Mouse (Mus musculus): ENCODE measurements around the gene Gm10521. TPM values are rescaled to one million over a fixed set of nuclear protein-coding genes. Genes with fewer than 3 reads are reported as not detected.

Gm10521 gene
- total RNA-seq, 1 experiment = not detected

GRCm38 (mm10) chr1:171886989-171887388 is 8.5 kb upstream of the Gm10521 start:
- Histone ChIP-seq H3K9ac (ENCODE audit: insufficient read depth, low read depth, low read length, poor library complexity, severe bottlenecking) (no peak overlapping the region), H3K36me3 (ENCODE audit: control insufficient read depth, insufficient read depth, low read length, poor library complexity, severe bottlenecking) (no peaks in the 10 kb centered on the region), H3K4me3 (ENCODE audit: insufficient read depth in 1 of 2, low read depth in 1 of 2, low read length in 2 of 2, poor library complexity in 1 of 2, severe bottlenecking in 1 of 2) (no peak overlapping the region), H3K27ac (ENCODE audit: insufficient read depth, low read depth, low read length, poor library complexity, severe bottlenecking) (no peak overlapping the region), H3K9me3 (ENCODE audit: control insufficient read depth, insufficient read depth, low read depth, low read length) (no peaks in the 10 kb centered on the region), H3K4me1 (ENCODE audit: control insufficient read depth in 2 of 2, insufficient read depth in 2 of 2, low read length in 2 of 2, poor library complexity in 1 of 2) (no peaks in the 10 kb centered on the region)
- DNase-seq (ENCODE audit: low read depth, low spot score) = no peak
- in situ Hi-C loops (cut with MboI; ENCODE audit: low sequenced_read_pairs in 2 of 2, unreplicated experiment in 2 of 2) = no loop called here
- TF ChIP-seq CHD2 (IDR thresholded peaks at IDR 0.05; ENCODE audit: low read depth, low read length) = no peak
- TF ChIP-seq MAFK (IDR thresholded peaks at IDR 0.05; ENCODE audit: insufficient read depth, low read depth, low read length) = no peak
- TF ChIP-seq ZNF384 (IDR thresholded peaks at IDR 0.05; ENCODE audit: low read depth, low read length) = no peak
- no peak for TF ChIP-seq HCFC1 (IDR thresholded peaks at IDR 0.05; ENCODE audit: borderline replicate concordance, insufficient read depth, low read length)
- TF ChIP-seq ZC3H11A (IDR thresholded peaks at IDR 0.05; ENCODE audit: borderline replicate concordance, low read depth, low read length) = no peak

GRCm38 (mm10) chr1:171904011-171904410 is 8.5 kb downstream of the Gm10521 start:
- peak; percentile 3 for DNase-seq (ENCODE audit: low read depth, low spot score)
- in situ Hi-C loops (cut with MboI; ENCODE audit: low sequenced_read_pairs in 2 of 2, unreplicated experiment in 2 of 2) = no loop called here
- no peak for TF ChIP-seq MAFK (IDR thresholded peaks at IDR 0.05; ENCODE audit: insufficient read depth, low read depth, low read length)
- TF ChIP-seq HCFC1 (IDR thresholded peaks at IDR 0.05; ENCODE audit: borderline replicate concordance, insufficient read depth, low read length) = no peak
- TF ChIP-seq ZNF384 (IDR thresholded peaks at IDR 0.05; ENCODE audit: low read depth, low read length) = no peak
- TF ChIP-seq CHD2 (IDR thresholded peaks at IDR 0.05; ENCODE audit: low read depth, low read length) = no peak
- no peak for TF ChIP-seq ZC3H11A (IDR thresholded peaks at IDR 0.05; ENCODE audit: borderline replicate concordance, low read depth, low read length)
- H3K36me3 ChIP-seq (ENCODE audit: control insufficient read depth, insufficient read depth, low read length, poor library complexity, severe bottlenecking) = no peaks in the 10 kb centered on the region
- no peak overlapping the region for H3K27ac ChIP-seq (ENCODE audit: insufficient read depth, low read depth, low read length, poor library complexity, severe bottlenecking)
- H3K4me3 ChIP-seq (ENCODE audit: insufficient read depth in 1 of 2, low read depth in 1 of 2, low read length in 2 of 2, poor library complexity in 1 of 2, severe bottlenecking in 1 of 2) = no peak overlapping the region
- no peak overlapping the region for H3K9ac ChIP-seq (ENCODE audit: insufficient read depth, low read depth, low read length, poor library complexity, severe bottlenecking)
- H3K9me3 ChIP-seq (ENCODE audit: control insufficient read depth, insufficient read depth, low read depth, low read length) = peaks cover 7% of the 10 kb centered on the region
- H3K4me1 ChIP-seq (ENCODE audit: control insufficient read depth in 2 of 2, insufficient read depth in 2 of 2, low read length in 2 of 2, poor library complexity in 1 of 2) = no peaks in the 10 kb centered on the region

DNA sequence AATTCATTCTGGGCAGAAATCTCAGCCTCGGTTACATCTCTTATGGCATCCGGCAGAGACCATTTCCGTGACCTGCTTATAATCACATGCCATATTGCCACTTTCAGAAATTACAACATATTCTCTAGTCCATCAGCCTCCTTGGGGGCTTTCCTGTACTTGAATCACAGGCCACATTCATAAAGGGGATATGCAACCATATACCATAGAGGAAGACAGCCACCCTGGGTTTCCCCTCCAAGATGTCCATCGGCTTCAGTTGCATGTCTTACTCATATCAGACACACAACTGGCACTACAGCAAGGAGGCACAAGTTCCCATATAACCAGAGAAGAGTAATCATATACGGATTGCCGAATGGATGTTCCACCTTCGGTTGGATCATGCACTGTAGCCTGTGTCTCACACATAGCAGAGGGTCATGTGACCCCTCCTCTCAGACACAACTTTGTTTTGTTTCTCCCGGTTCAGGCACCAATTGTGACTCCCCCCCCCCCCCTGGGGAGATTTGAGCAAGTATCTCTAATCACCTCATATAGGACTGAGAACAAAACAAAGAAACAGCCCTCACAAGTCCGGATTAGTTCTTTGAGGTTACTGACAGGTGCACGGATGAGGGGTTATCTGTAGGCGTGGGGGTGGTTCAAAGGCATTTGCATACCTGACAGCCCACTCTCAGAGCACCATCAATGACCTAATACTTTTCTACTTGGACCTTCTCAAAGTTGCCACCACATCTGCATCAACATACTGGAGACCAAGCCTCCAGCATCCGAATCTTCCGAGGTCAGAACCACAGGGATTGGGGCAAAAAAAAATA is 20.4 kb downstream of the Gm10521 start:
- no peak for DNase-seq (ENCODE audit: low read depth, low spot score)
- Histone ChIP-seq H3K9me3 (ENCODE audit: control insufficient read depth, insufficient read depth, low read depth, low read length) (no peaks in the 10 kb centered on the region), H3K9ac (ENCODE audit: insufficient read depth, low read depth, low read length, poor library complexity, severe bottlenecking) (no peak overlapping the region), H3K36me3 (ENCODE audit: control insufficient read depth, insufficient read depth, low read length, poor library complexity, severe bottlenecking) (no peaks in the 10 kb centered on the region), H3K27ac (ENCODE audit: insufficient read depth, low read depth, low read length, poor library complexity, severe bottlenecking) (no peak overlapping the region), H3K4me3 (ENCODE audit: insufficient read depth in 1 of 2, low read depth in 1 of 2, low read length in 2 of 2, poor library complexity in 1 of 2, severe bottlenecking in 1 of 2) (no peak overlapping the region), H3K4me1 (ENCODE audit: control insufficient read depth in 2 of 2, insufficient read depth in 2 of 2, low read length in 2 of 2, poor library complexity in 1 of 2) (no peaks in the 10 kb centered on the region)
- in situ Hi-C loops (cut with MboI; ENCODE audit: low sequenced_read_pairs in 2 of 2, unreplicated experiment in 2 of 2) = no loop called here
- TF ChIP-seq CHD2 (IDR thresholded peaks at IDR 0.05; ENCODE audit: low read depth, low read length) = no peak
- no peak for TF ChIP-seq ZNF384 (IDR thresholded peaks at IDR 0.05; ENCODE audit: low read depth, low read length)
- no peak for TF ChIP-seq ZC3H11A (IDR thresholded peaks at IDR 0.05; ENCODE audit: borderline replicate concordance, low read depth, low read length)

DNA sequence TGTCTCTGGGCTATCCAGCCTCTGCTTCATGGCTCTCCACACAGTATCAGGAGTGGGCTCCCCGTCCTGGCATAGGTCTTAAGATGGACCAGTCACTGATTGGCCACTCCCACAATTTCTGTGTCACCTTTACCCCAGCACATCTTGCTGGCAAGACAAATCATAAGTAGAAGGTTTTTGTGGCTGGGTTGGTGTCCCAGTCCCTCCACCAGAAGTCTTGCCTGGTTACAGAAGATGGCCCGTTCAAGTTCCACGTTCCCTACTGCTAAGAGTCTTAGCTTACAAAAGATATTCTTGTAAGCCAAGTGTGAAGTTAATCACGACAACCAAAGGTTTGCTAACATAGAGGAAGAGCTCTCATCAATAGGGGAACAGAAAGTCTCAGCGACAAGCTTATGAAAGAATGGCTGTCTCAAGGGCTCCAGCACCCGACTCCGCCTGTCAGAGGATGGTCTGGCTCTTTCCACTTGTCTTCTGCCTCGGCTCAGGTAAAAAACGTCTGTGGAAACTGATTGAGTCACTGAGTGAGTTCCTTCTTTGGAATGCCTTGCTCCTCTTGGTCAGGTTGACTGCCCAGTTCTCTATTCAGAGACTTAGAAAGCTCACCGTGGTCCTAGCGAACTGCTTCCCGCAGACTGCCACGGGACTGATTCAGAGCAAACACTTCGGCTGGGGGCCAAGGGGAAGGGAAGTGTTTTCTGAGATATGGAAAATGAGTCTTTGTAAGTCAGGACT is 22.0 kb downstream of the Gm10521 start, which contains the start of gene Slamf6:
TSS of gene Slamf6 (plus strand) at position 211 of the 735 bp plus-strand sequence.
- Histone ChIP-seq H3K27ac (ENCODE audit: insufficient read depth, low read depth, low read length, poor library complexity, severe bottlenecking) (no peak within 1 kb of the TSS), H3K9me3 (ENCODE audit: control insufficient read depth, insufficient read depth, low read depth, low read length) (no peaks in the 10 kb centered on the region), H3K9ac (ENCODE audit: insufficient read depth, low read depth, low read length, poor library complexity, severe bottlenecking) (no peak within 1 kb of the TSS), H3K4me3 (ENCODE audit: insufficient read depth in 1 of 2, low read depth in 1 of 2, low read length in 2 of 2, poor library complexity in 1 of 2, severe bottlenecking in 1 of 2) (no peak within 1 kb of the TSS), H3K36me3 (ENCODE audit: control insufficient read depth, insufficient read depth, low read length, poor library complexity, severe bottlenecking) (no peaks in the 10 kb centered on the region), H3K4me1 (ENCODE audit: control insufficient read depth in 2 of 2, insufficient read depth in 2 of 2, low read length in 2 of 2, poor library complexity in 1 of 2) (no peaks in the 10 kb centered on the region)
- in situ Hi-C loops (cut with MboI; ENCODE audit: low sequenced_read_pairs in 2 of 2, unreplicated experiment in 2 of 2) = no loop called here
- no peak for TF ChIP-seq ZC3H11A (IDR thresholded peaks at IDR 0.05; ENCODE audit: borderline replicate concordance, low read depth, low read length)
- no peak for TF ChIP-seq MAFK (IDR thresholded peaks at IDR 0.05; ENCODE audit: insufficient read depth, low read depth, low read length)
- TF ChIP-seq CHD2 (IDR thresholded peaks at IDR 0.05; ENCODE audit: low read depth, low read length) = no peak
- no peak for DNase-seq (ENCODE audit: low read depth, low spot score)

Measured in ES-E14 (cell line).